ENCODE assay signal across 11 mouse cellular contexts in genomic region chr15:50283491-50283890, GRCm38 (mm10).
"Had no signal": no experiment of that assay in that cellular context is flagged by ENCODE, and none has a peak within 500 bp of the region (broad histone marks: within the 10 kb centered on the region; RNA-seq: fewer than 3 reads in every experiment).

No protein-coding gene starts in this region.

- DNase-seq: kidney, adult 18-20 months; kidney, adult 9 months; kidney, postnatal 14 days; liver; liver, embryonic 13.5 days; lung, embryonic 14.5 days; lung, postnatal 36 days; retina, postnatal 1 day; right cerebral cortex, postnatal 25 days; thymus, adult 18-20 months; thymus, postnatal 36 days had no signal
